Mouse (Mus musculus) neural tube, embryonic 13.5 days (tissue): ENCODE results near the gene Kcnk2. TPM values are rescaled to one million over a fixed set of nuclear protein-coding genes. Genes with fewer than 3 reads are reported as not detected.

Experiments
- ATAC-seq: fragments of 200-750 bp; cut with Nextera tagmentation; 2 replicates; pipeline ENCODE4 v1.8.0; 2017; ENCODE audit warnings: low read depth, mild to moderate bottlenecking, moderate TSS enrichment, moderate library complexity
- H3K27ac ChIP-seq: fragments of 300-500 bp; sonication (generic); replicated peaks from 2 replicates; pipeline ENCODE4 v1.5.1; 2015; ENCODE audit warnings: moderate library complexity, mild to moderate bottlenecking, inconsistent platforms
- H3K27me3 ChIP-seq: fragments of 300-500 bp; sonication (generic); 2 replicates; pipeline ENCODE4 v1.6.1; 2015; ENCODE audit warnings: mild to moderate bottlenecking, inconsistent platforms
- H3K36me3 ChIP-seq: fragments of 300-500 bp; sonication (generic); 2 replicates; pipeline ENCODE4 v1.6.1; 2015; ENCODE audit warnings: mild to moderate bottlenecking, inconsistent platforms
- H3K4me1 ChIP-seq: fragments of 300-500 bp; sonication (generic); replicated peaks from 2 replicates; pipeline ENCODE4 v1.6.1; 2015; ENCODE audit warnings: inconsistent platforms
- H3K4me2 ChIP-seq: fragments of 300-500 bp; sonication (generic); 2 replicates; pipeline ENCODE4 v1.6.1; 2015; ENCODE audit warnings: inconsistent platforms, mild to moderate bottlenecking, moderate library complexity
- H3K4me3 ChIP-seq: fragments of 300-500 bp; sonication (generic); 2 replicates; pipeline ENCODE4 v1.5.1; 2015; ENCODE audit warnings: mild to moderate bottlenecking, inconsistent platforms
- H3K9ac ChIP-seq: fragments of 300-500 bp; sonication (generic); 2 replicates; pipeline ENCODE4 v1.6.1; 2015; ENCODE audit warnings: moderate library complexity, mild to moderate bottlenecking, inconsistent platforms
- H3K9me3 ChIP-seq: fragments of 300-500 bp; sonication (generic); 2 replicates; pipeline ENCODE4 v1.6.1; 2016; ENCODE audit warnings: inconsistent platforms
- WGBS: fragments of 180-500 bp; shearing (Covaris S2); methylation state at CpG from one replicate; pipeline ENCODE4 v1.1.7; 2015; 5-methylcytosine and 5-hydroxymethylcytosine counted together
- polyA plus RNA-seq: library from polyadenylated mRNA; unstranded; fragments of >200 nt; fragmentation: Nextera tagmentation; extraction: Ambion mirVana; gene quantifications from 2 replicates; pipeline ENCODE4 v1.2.1, GENCODE M21; 2015

The Kcnk2 gene
- polyA plus RNA-seq, 1 experiment from 2014 or later: 15.0 TPM

GRCm38 (mm10) chr1:189341381-189341917, 60.6 kb downstream of the Kcnk2 start:
- peak overlapping the region; percentile 77 for H3K4me3 ChIP-seq
- peaks cover 11% of the 10 kb centered on the region; the same call in 1 of the 2 replicates for H3K27me3 ChIP-seq
- WGBS: 54% methylated on average over 4 of the region's 4 CpGs
- H3K9ac ChIP-seq: peak overlapping the region; percentile 87; the same call in 1 of the 2 replicates
- H3K27ac ChIP-seq: no peak overlapping the region
- no peak for ATAC-seq
- peaks cover 23% of the 10 kb centered on the region for H3K36me3 ChIP-seq
- H3K9me3 ChIP-seq: no peaks in the 10 kb centered on the region
- peaks cover 27% of the 10 kb centered on the region for H3K4me1 ChIP-seq
- peak overlapping the region; percentile 94 for H3K4me2 ChIP-seq

- Histone ChIP-seq H3K9ac (no peak overlapping the region), H3K9me3 (no peaks in the 10 kb centered on the region), H3K36me3 (no peaks in the 10 kb centered on the region)
Observed at GRCm38 (mm10) chr1:189315896-189316295, 86.2 kb downstream of the Kcnk2 start.

DNA sequence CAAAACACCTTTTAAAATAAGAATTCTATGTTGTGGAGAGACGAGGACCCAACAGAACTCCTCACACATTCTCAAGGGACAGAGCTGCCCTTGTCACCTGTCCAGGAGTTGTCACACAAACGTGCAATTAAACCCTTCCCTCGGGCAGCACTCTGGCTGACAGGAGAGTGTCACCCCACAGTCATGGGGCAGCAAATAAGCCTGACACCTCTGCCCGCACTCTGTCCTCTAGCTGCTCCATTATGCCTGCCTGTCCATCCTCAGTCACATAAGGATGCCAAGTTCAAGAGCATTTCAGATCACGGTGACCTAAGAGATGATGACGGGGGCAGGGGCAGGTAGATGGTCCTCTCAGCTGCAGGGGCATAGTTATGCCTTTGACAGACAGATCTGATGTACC, 87.6 kb downstream of the Kcnk2 start:
- no peaks in the 10 kb centered on the region for H3K36me3 ChIP-seq
- H3K27ac ChIP-seq: no peak overlapping the region
- 79% methylated on average over 6 of the region's 6 CpGs for WGBS
- ATAC-seq: no peak
- H3K9ac ChIP-seq: no peak overlapping the region
- H3K27me3 ChIP-seq: no peaks in the 10 kb centered on the region
- peaks cover 6% of the 10 kb centered on the region; the same call in 1 of the 2 replicates for H3K4me1 ChIP-seq
- H3K9me3 ChIP-seq: no peaks in the 10 kb centered on the region
- no peak overlapping the region for H3K4me3 ChIP-seq
- H3K4me2 ChIP-seq: no peak overlapping the region

More at GRCm38 (mm10) chr1:189315896-189316295, 86.2 kb downstream of the Kcnk2 start:
- Histone ChIP-seq H3K27ac (no peak overlapping the region), H3K4me1 (no peaks in the 10 kb centered on the region), H3K4me2 (no peak overlapping the region), H3K27me3 (no peaks in the 10 kb centered on the region), H3K4me3 (no peak overlapping the region)
- WGBS: 68% methylated on average over 2 of the region's 2 CpGs
- ATAC-seq: no peak

GRCm38 (mm10) chr1:189313750-189314149, 88.3 kb downstream of the Kcnk2 start:
- no peak for ATAC-seq
- Histone ChIP-seq H3K27me3 (no peaks in the 10 kb centered on the region), H3K4me3 (no peak overlapping the region), H3K9ac (no peak overlapping the region), H3K9me3 (no peaks in the 10 kb centered on the region), H3K4me1 (peaks cover 6% of the 10 kb centered on the region; the same call in 1 of the 2 replicates), H3K36me3 (no peaks in the 10 kb centered on the region), H3K27ac (no peak overlapping the region), H3K4me2 (no peak overlapping the region)
- 83% methylated on average over 7 of the region's 7 CpGs for WGBS

- Histone ChIP-seq H3K4me3 (no peak overlapping the region), H3K27ac (no peak overlapping the region), H3K4me2 (no peak overlapping the region), H3K9me3 (no peaks in the 10 kb centered on the region), H3K4me1 (peaks cover 8% of the 10 kb centered on the region; the same call in 1 of the 2 replicates), H3K9ac (no peak overlapping the region), H3K36me3 (no peaks in the 10 kb centered on the region), H3K27me3 (no peaks in the 10 kb centered on the region)
- ATAC-seq: no peak
- 88% methylated on average over 2 of the region's 2 CpGs for WGBS
Observed at GRCm38 (mm10) chr1:189310145-189310544, 91.9 kb downstream of the Kcnk2 start.

DNA sequence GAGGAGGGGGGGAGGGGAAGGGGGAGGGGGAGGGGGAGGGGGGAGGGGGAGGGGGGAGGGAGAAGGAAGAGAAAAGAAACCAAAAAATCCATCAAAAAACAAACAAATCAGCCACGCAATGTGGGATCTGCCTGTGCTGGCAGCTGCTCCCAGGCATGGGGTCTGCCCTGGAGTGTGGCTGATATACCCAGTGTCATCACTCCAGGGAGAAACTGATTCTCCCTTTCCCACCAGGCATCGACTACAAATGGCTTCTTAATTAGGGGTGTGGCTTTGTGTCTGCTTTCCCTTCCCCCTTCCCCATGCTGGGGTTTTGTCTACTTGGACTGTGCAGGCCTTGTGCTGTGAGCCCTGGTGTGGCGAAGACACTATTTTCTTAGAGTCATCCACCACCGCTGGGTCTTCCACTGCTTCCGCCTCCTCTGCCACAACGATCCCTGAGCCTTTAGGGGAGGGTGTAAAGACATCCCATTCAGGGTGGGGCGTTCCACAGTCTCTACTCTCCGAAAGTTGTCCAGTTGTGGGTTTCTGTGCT, 97.0 kb downstream of the Kcnk2 start:
- Histone ChIP-seq H3K4me3 (no peak overlapping the region), H3K9ac (no peak overlapping the region), H3K4me2 (no peak overlapping the region), H3K27me3 (no peaks in the 10 kb centered on the region), H3K9me3 (no peaks in the 10 kb centered on the region), H3K27ac (no peak overlapping the region), H3K4me1 (peaks cover 9% of the 10 kb centered on the region; the same call in 1 of the 2 replicates), H3K36me3 (no peaks in the 10 kb centered on the region)
- 48% methylated on average over 8 of the region's 8 CpGs for WGBS
- 0 out of 2 replicates have a peak, but pooled peaks have one; percentile 27 for ATAC-seq

- Histone ChIP-seq H3K27me3 (no peaks in the 10 kb centered on the region), H3K9me3 (no peaks in the 10 kb centered on the region), H3K4me2 (no peak overlapping the region), H3K36me3 (no peaks in the 10 kb centered on the region), H3K9ac (no peak overlapping the region), H3K27ac (no peak overlapping the region), H3K4me3 (no peak overlapping the region), H3K4me1 (0 out of 2 replicates have a peak, but pooled peaks cover 4% of the 10 kb centered on the region)
- WGBS: 90% methylated on average over 3 of the region's 3 CpGs
- ATAC-seq: no peak
Observed at GRCm38 (mm10) chr1:189303001-189303400, 99.1 kb downstream of the Kcnk2 start.

DNA sequence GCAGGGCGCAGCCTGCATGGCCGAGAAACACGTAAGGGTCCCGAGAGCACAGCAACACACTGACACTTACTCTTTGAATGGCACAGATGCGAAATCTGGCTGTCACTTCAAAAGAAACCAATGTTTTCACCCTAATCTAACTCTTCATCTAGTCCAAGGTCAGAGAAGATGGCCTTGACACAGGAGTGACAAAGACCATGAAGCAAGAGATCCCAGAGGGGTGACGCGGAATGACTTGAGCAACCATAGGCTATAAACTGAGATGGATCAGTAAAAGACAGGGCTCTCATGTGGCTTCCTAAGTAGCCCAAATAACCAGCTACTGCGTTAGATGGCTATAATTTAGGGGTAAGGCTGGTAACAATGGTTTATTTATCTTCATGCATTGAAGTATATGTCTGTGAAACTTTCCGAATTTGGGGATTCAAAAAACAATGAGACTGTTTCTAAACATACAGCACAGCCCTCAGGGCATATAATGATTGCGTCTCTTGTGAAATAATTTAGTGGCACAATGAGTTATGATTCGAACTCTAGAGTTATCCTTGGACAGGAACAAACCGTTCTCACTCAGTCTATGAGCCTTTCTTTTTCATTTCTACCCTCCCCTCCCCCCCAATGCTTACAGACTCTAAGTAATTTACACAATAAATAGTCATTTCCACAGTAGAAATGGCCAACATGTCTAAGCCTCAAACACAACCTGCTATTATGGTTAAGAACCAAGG, 108.2 kb downstream of the Kcnk2 start:
- H3K4me3 ChIP-seq: no peak overlapping the region
- no peak overlapping the region for H3K27ac ChIP-seq
- no peaks in the 10 kb centered on the region for H3K27me3 ChIP-seq
- no peak for ATAC-seq
- WGBS: 82% methylated on average over 12 of the region's 12 CpGs
- H3K36me3 ChIP-seq: no peaks in the 10 kb centered on the region
- no peak overlapping the region for H3K9ac ChIP-seq
- H3K9me3 ChIP-seq: no peaks in the 10 kb centered on the region
- H3K4me1 ChIP-seq: no peaks in the 10 kb centered on the region; the same call in 1 of the 2 replicates
- H3K4me2 ChIP-seq: no peak overlapping the region

DNA sequence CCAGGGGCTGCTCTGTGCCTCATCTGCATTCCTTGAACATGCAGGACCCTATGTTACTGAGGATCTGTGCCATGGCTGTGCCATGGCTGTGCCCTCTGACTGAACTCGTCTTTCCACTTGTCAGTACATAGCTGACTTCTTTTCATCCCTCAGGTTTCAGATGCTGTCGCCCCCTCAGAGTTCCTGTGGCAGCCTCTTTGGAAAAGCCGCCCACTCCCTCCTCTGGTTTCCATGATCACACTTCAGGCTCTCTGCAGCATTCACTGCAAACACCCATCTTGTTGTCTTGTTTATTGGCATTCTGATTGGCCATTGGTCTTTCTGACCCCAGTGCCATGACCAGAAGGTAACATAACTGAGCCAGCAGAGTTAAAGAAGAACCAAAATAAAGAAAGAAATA, 111.2 kb downstream of the Kcnk2 start:
- no peak for ATAC-seq
- H3K27me3 ChIP-seq: no peaks in the 10 kb centered on the region
- no peak overlapping the region for H3K4me2 ChIP-seq
- WGBS: 56% methylated on average over 3 of the region's 3 CpGs
- no peak overlapping the region for H3K27ac ChIP-seq
- no peaks in the 10 kb centered on the region for H3K9me3 ChIP-seq
- no peak overlapping the region for H3K9ac ChIP-seq
- no peak overlapping the region for H3K4me3 ChIP-seq
- H3K4me1 ChIP-seq: no peaks in the 10 kb centered on the region; the same call in 1 of the 2 replicates
- H3K36me3 ChIP-seq: no peaks in the 10 kb centered on the region

DNA sequence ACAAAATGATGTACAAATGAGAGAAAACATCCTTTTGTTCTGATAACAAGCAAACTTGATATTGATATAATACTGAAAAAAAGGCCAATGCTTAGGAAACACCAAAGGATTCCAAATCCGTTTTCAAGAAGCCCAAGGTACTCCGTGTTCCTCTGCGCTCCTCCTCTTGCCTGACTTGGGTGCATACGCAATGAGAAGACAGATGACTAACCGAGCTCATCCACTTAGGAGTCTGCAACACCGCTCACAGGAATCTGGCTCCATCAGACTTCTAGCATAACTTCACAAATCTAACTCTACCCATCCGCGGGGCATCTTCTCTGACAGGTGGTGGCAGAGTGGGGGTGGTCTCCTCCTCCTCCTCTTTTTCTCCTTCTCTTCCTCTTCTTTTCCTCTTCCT, 113.1 kb downstream of the Kcnk2 start:
- no peak overlapping the region for H3K27ac ChIP-seq
- 92% methylated on average over 8 of the region's 8 CpGs for WGBS
- H3K4me2 ChIP-seq: no peak overlapping the region
- no peak for ATAC-seq
- no peak overlapping the region for H3K9ac ChIP-seq
- H3K27me3 ChIP-seq: no peaks in the 10 kb centered on the region
- no peaks in the 10 kb centered on the region for H3K9me3 ChIP-seq
- H3K4me3 ChIP-seq: no peak overlapping the region
- H3K36me3 ChIP-seq: no peaks in the 10 kb centered on the region
- H3K4me1 ChIP-seq: no peaks in the 10 kb centered on the region; the same call in 1 of the 2 replicates

GRCm38 (mm10) chr1:189272281-189272680, 129.8 kb downstream of the Kcnk2 start:
- Histone ChIP-seq H3K9ac (no peak overlapping the region), H3K27ac (no peak overlapping the region), H3K36me3 (no peaks in the 10 kb centered on the region), H3K9me3 (no peaks in the 10 kb centered on the region), H3K27me3 (no peaks in the 10 kb centered on the region), H3K4me1 (no peaks in the 10 kb centered on the region), H3K4me3 (no peak overlapping the region), H3K4me2 (no peak overlapping the region)
- no peak for ATAC-seq
- WGBS: 92% methylated on average over 2 of the region's 2 CpGs

- H3K4me1 ChIP-seq: no peaks in the 10 kb centered on the region
- no peak for ATAC-seq
- H3K27ac ChIP-seq: no peak overlapping the region
- H3K9me3 ChIP-seq: no peaks in the 10 kb centered on the region
- no peak overlapping the region for H3K4me2 ChIP-seq
- no peak overlapping the region for H3K9ac ChIP-seq
- H3K36me3 ChIP-seq: peaks cover 8% of the 10 kb centered on the region
- H3K27me3 ChIP-seq: no peaks in the 10 kb centered on the region
- H3K4me3 ChIP-seq: no peak overlapping the region
Observed at GRCm38 (mm10) chr1:189253631-189254030, 148.4 kb downstream of the Kcnk2 start.
